ENCODE assay signal across 10 mouse cellular contexts in the genomic region with DNA sequence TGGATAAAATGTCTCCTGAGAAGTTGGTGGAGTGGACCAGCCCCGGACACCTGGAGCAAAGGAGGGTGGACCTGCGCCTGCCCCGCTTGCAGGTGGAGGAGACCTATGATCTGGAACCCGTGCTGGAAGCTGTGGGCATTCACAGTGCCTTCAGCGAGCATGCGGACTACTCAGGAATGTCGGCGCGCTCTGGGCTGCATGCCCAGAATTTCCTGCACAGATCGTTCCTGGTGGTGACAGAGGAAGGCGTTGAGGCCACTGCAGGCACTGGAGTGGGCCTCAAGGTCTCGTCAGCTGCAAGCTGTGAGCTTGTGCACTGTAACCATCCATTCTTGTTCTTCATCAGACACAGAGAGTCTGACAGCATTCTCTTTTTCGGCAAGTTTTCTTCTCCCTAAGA. TPM values are rescaled to one million over a fixed set of nuclear protein-coding genes. Genes with fewer than 3 reads are reported as not detected.
DNase-seq lines count a peak whose midpoint lies in the region; ATAC-seq lines count a peak whose summit lies in the region.
"Had no signal": no experiment of that assay in that cellular context is flagged by ENCODE, and none has a peak within 500 bp of the region (broad histone marks: within the 10 kb centered on the region; RNA-seq: fewer than 3 reads in every experiment).

No protein-coding gene starts in this region.

- peak; percentile 5 for DNase-seq in kidney, postnatal 10 days
- DNase-seq in 3134 (ENCODE audit: extremely low read depth, insufficient read length, low spot score), result peak; percentile 7
- peak; percentile 43 for DNase-seq in Muller cell, postnatal 12 days (ENCODE audit: inconsistent ontology term)
- DNase-seq in gastrocnemius, postnatal 10 days, result no peak
- DNase-seq in kidney, adult 18-20 months, result no peak
- DNase-seq: kidney, adult 11 months had no signal

- ATAC-seq in kidney, embryonic 14.5 days (ENCODE audit: low FRiP score, low TSS enrichment), result no peak
- ATAC-seq in heart, embryonic 12.5 days (ENCODE audit: insufficient number of reproducible peaks, low FRiP score), result peak; percentile 88

- 79% methylated on average over 13 of the region's 13 CpGs for WGBS in kidney, embryonic 14.5 days
- WGBS in heart, embryonic 12.5 days, result 38% methylated on average over 13 of the region's 13 CpGs

- no peaks in the 10 kb centered on the region for H3K27me3 ChIP-seq in kidney, embryonic 14.5 days (ENCODE audit: control insufficient read depth, insufficient read depth, low read length)
- H3K27me3 ChIP-seq in heart, embryonic 12.5 days (replicated peaks), result no peaks in the 10 kb centered on the region

- no peaks in the 10 kb centered on the region for H3K9me3 ChIP-seq in kidney, embryonic 14.5 days (ENCODE audit: control insufficient read depth, low read length)
- H3K9me3 ChIP-seq in heart, embryonic 12.5 days (replicated peaks), result no peaks in the 10 kb centered on the region

- H3K27ac ChIP-seq in kidney, embryonic 14.5 days (ENCODE audit: low read depth, low read length), result no peak overlapping the region
- H3K27ac ChIP-seq in heart, embryonic 12.5 days (ENCODE audit: poor library complexity, severe bottlenecking), result peak overlapping the region; percentile 70

- H3K4me3 ChIP-seq in kidney, embryonic 14.5 days (ENCODE audit: low read length), result no peak overlapping the region
- H3K4me3 ChIP-seq in heart, embryonic 12.5 days, result no peak overlapping the region

- no peaks in the 10 kb centered on the region for H3K36me3 ChIP-seq in kidney, embryonic 14.5 days (ENCODE audit: control insufficient read depth, insufficient read depth, low read length)
- H3K36me3 ChIP-seq in heart, embryonic 12.5 days, result no peaks in the 10 kb centered on the region

- H3K9ac ChIP-seq in kidney, embryonic 14.5 days (ENCODE audit: low read depth, low read length), result no peak overlapping the region
- H3K9ac ChIP-seq in heart, embryonic 12.5 days, result no peak overlapping the region

- H3K4me2 ChIP-seq in kidney, embryonic 14.5 days (replicated peaks; ENCODE audit: low read depth, low read length), result no peak overlapping the region
- H3K4me2 ChIP-seq in heart, embryonic 12.5 days, result peak overlapping the region; percentile 4; the same call in 1 of the 2 replicates

- no peaks in the 10 kb centered on the region for H3K4me1 ChIP-seq in kidney, embryonic 14.5 days (ENCODE audit: control insufficient read depth, insufficient read depth, low read length)
- H3K4me1 ChIP-seq in heart, embryonic 12.5 days (replicated peaks), result peaks cover 3% of the 10 kb centered on the region; the same call in 1 of the 2 replicates

RNA-seq across cellular contexts. Expression of a gene that starts 19.6 kb away (rescaled TPM):
- not detected in 2 replicates for polyA plus RNA-seq in kidney, embryonic 14.5 days (2014; fragmentation: Nextera tagmentation; extraction: Ambion mirVana)
- not detected in 2 replicates for polyA plus RNA-seq in heart, embryonic 12.5 days (2016; fragmentation: Nextera tagmentation; extraction: Ambion mirVana)
- total RNA-seq in gastrocnemius, postnatal 10 days (2021), result not detected
- total RNA-seq: left cerebral cortex, postnatal 36 days had no signal
- polyA plus RNA-seq: frontal cortex, adult 2 months had no signal

RNA-seq across cellular contexts. Expression of a gene that starts 51.7 kb away (rescaled TPM):
- not detected in 2 replicates for polyA plus RNA-seq in kidney, embryonic 14.5 days (2014; fragmentation: Nextera tagmentation; extraction: Ambion mirVana)
- not detected in 2 replicates for polyA plus RNA-seq in heart, embryonic 12.5 days (2016; fragmentation: Nextera tagmentation; extraction: Ambion mirVana)
- total RNA-seq in gastrocnemius, postnatal 10 days (2021), result not detected
- total RNA-seq: left cerebral cortex, postnatal 36 days had no signal
- polyA plus RNA-seq: frontal cortex, adult 2 months had no signal

Comparison
In these comparisons a context has a peak if more than half of its experiments do, and no peak if none do; other contexts are left out.
1. DNase-seq: peak in kidney, postnatal 10 days (single experiment), 3134 (single experiment) and Muller cell, postnatal 12 days (single experiment); none in gastrocnemius, postnatal 10 days (single experiment) and kidney, adult 18-20 months (single experiment).